Mouse (Mus musculus): ENCODE measurements at regions not wholly inside any gene's neighbourhood (a gene's known extent, or its start where the extent isn't known, plus 50 kb on each side); places are given as distances from the start of the nearest gene placed in this dataset.

DNA sequence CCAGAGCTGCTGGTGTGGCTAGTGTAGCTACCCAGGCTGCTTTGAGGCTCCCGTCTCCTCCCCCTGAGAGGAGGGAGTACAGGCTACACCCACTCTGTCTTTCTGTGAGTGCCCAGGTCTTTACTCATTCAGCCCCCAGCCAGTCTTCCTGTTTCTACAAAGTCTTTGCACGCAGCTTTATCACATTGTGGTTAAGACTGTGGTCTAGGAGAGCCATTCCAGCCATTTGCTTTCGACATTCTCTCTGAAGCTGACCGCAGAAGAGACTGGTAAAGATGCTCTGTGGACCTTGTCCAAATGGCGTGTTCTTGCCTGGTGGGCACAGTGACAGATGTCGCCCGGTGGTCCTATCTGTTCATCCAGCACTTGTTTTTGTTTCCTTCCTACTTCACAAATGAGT, 62.0 kb downstream of the Tpra1 start:
- DNase-seq (ENCODE audit: low spot score in 2 of 2) = no peak

DNA sequence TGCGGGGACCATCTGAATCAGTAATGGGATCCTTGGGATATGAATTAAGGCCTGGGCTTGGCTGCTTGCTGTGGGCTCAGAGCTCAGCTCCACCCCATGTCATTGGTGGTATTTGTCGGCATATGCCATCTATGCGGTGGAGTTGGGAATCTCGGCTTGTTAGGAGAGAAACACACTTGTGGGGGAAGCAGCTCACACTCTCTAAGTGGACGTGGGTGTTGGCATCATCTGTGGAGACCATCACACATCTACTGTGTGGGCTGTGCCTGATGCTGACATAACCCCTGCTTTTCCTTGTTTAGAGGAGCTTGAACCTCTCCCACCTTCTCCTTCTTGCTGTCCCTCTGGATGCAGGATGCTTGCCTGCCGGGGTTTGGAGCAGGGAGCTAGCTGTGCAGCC, 62.9 kb downstream of the Tpra1 start:
- DNase-seq (ENCODE audit: low spot score in 2 of 2) = no peak

DNA sequence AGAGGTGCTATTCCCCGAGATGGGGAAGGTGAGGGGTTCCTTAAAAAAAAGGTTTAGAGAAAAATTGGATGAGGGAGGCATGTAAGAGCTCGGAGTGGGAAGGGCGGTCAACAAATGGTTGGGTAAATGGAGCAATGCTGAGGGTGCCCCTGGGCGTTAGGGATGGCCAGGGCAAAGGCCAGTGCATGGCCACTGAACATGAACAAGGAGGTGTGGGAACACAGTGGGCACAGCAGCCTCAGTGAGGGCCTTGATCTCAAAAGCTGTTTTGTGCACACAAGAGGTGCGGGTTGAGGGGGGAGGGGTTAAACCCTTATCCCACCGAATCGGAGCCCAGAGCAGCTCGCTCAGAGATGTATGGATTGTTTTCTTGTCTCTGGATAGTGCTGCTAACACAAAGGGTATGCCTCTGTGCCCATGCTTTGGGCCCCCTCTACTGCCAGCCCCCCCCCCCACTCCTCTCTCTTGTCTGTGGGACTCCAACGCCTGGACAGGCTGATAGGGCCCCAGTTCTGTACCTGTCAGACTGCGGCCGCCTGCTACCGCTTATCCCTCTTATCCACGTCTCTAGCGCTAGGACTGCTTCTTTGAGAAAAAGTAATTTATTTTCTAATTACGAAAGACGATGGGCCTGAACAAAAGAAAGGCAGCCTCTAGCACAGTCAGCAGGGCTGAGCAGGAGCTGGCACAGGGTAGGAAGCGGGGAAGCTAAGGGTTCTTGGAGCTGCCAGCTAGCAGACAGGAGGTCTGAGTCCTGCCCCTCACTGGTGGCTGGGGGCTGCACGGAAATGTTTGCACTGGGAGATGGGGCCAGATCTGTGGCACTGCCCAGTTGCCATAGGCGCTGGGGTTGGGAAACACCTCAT, 63.5 kb downstream of the Tpra1 start:
- DNase-seq (ENCODE audit: low spot score in 2 of 2) = no peak

DNA sequence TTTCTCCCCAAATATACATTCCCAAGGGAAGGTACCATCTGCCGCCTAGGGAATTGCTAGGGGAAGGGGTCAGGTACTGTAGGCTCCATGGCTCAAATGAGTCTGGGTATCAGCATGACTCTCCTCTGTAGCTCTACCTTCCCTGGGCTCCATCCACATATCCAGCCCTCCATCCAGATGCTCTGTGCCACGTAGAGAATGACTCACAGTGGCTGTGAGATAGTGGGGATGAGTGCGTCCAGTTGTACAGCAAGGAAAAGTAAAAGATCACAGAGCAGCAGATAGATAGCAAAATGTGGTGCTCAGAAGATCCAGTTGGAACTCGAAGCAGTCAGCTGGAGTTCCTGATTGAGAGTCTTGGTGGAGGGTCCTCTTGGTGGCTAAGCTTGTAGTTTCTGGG, 64.5 kb downstream of the Tpra1 start:
- no peak for DNase-seq (ENCODE audit: low spot score in 2 of 2)

DNA sequence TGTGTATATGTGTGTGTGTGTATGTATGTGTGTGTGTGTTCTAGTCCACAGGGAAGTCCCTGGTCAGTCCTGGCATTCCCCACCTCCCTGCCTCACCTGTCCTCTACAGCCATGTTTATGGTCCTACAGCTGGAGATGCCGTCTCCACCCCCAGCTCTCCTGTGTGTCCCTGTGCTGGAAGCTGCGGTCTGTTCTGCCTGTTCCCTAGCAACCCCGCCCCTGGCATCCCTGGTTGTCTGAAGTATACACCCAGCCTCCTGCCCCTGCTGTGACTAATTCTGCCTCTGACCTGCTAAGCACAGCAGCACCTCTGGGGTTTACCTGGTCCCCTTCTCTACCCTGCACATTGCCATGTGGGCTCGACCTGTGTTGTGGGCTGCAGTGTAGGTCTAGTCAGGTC, 66.8 kb downstream of the Tpra1 start:
- no peak for DNase-seq (ENCODE audit: low spot score in 2 of 2)

DNA sequence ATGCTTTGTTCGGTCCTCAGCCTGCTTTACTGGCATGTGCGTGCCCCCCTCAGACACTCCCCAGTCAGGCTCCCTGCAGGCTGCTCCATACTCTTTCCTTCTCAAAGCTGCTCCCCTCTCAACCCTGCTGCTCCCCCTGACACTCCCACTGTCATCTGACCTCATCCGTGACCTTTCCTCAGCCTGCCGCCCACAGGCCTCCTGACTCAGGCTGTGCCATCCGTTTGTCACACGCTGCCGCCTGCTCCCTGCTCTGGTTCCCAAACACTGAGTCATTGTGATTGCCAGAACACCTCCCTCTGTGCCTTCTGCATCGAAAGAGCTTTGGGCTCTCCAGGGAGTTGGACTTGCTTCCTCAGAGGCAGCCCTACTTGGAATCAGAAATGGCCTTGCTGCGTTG, 69.7 kb downstream of the Tpra1 start:
- DNase-seq (ENCODE audit: low spot score in 2 of 2) = no peak

DNA sequence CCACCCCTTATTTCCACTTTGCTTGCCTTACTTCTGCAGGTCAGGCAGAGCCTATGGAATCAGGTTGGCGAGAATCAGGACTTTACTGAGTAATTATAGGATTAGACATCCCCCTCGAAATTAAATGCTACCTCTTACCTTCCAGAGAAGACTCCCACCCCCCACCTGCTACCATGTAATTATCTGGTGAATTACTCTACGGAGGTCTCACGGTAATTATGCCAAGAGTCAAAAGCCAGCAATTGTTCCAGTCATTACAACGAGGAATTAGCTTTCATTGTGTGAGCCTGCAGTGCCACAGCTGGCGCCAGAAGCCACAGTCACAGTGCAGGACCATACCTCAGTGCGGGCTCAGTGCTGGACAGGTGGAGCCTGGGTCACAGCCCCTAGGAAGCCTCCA, 72.4 kb downstream of the Tpra1 start:
- no peak for DNase-seq (ENCODE audit: low spot score in 2 of 2)

DNA sequence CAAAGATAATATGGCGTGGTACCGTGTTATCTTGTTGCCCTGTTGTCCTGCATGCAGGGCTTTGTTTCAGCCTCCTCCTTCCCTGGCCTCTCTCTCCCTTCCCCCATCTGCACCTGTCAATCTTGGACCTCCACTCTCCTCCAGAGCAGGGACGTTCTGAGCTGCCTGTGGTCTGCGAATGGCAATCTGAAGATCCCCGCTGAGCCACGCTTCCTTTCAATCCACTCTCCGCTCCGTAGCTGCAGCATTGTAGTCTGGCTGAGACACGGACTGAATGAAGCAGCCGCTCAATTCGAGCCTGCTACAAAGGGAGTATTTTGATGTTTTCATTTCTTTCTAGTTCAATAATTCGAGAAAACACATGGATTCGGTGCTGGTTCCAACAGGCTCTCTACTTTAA, 74.5 kb downstream of the Tpra1 start:
- no peak for DNase-seq (ENCODE audit: low spot score in 2 of 2)

DNA sequence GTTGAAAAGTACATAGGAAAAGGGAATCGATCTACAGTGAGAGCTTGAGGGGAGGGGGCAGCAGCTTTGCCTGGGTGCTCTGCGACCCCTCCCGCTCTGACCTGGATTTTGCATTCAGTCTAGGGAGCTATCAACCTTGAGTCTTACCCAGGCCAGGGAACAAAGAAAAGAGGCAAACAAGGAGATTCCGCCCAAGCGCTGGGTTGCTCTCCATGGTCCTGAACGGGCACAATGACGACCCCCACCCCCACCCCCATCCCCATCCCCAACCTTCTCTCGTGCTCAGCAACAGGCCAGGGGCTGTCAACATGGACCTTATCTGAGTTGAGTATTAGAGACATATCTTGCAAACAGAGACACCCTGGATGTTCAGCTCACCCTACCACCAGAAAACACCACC, 74.9 kb downstream of the Tpra1 start:
- DNase-seq (ENCODE audit: low spot score in 2 of 2) = no peak

DNA sequence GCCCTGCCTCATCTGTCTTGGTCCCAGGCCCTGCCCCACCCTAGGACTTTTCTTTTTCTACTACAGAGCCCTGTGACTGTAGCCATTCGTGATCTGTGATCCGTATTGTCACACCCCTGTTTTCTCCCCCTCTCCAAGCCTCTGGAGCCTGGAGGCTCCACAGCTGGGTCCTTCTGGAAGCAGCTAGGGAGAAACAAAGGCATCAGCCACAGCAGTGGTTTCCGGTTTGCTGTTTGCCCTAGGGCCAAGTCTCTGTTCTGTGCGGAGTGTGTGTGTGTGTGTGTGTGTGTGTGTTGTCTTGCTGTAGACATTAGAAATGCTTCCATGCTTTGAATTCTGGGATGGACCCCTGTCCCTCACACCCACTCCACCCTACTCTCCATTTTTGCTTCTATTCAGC, 76.9 kb downstream of the Tpra1 start:
- DNase-seq (ENCODE audit: low spot score in 2 of 2) = no peak

DNA sequence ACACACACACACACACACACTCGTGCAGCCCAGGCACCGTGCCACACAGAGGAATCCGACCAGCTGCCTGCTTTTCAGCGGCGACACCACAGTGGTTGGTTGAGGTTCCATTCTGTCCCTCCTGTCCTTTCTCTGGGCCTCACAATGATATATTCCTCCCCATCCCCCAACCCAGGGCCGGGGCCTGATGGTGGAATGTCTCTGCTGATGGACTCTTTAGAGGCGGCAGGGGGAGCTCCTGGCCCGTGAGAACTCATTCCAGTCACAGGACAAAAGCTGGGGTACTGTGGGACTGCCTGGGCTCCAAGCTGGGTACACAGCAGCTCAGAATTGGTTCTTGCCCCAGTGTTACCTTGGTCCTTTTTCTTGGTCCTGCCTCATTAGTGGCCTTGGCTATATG, 78.1 kb downstream of the Tpra1 start:
- DNase-seq (ENCODE audit: low spot score in 2 of 2) = peak in 1 of 2 experiments; percentile 20

DNA sequence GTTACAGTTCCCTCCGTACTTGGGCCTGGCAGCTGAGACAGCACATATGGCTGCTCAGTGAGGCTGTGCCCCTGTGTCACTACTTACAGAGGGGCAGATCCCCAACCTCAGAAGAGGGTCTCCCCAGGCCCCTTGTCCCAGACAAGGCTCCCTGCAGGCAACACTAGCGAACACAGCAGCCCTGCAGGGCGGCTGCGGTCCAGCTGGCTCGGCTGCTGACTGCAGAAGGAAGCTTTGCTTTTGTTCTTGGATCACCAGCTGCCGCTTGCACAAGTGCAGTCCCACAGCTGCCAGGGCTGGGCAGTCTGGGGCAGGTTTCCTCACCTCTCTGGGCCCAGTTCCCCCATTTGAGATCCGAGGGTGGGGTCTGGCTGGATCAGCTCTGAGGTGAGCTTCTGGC, 79.5 kb downstream of the Tpra1 start:
- no peak for DNase-seq (ENCODE audit: low spot score in 2 of 2)

DNA sequence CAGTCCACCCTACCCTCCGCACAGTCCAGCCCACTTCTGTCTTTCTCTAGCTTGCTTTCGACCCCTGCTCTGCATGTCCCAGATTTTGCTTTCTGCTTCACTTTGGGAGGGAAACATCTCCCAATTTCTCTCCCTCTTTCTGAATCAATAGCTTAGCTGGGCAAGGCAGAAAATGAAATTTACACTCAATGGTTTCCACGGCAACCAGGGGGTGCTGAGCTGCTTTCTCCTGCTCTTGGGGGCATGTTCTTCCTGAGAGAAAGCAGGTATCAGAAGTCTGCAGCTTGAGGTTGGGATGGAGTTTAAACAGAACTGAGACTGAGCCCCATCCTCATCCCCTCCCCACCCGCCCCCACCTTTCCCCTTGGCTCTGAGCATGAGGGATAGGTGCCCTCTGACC, 82.1 kb downstream of the Tpra1 start:
- no peak for DNase-seq (ENCODE audit: low spot score in 2 of 2)

DNA sequence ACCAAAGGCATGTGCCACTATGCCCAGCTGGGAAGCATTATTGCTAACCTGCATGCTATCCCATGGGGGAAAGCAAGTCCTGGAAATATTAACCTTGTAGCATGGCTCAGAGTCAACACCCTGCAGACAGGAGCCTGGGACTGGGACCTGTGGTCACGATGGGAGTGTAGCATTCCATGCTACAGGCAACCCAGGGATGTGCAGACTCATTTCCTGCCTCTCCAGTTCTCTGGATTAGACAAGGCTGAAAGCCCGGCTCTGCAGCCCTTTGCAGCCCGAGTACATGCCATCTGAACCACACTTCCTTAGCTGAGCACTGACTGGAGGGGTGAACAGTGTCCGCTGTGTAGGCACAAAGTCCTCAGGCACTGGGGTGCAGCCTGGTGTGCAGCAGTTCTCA, 82.8 kb downstream of the Tpra1 start:
- no peak for DNase-seq (ENCODE audit: low spot score in 2 of 2)

DNA sequence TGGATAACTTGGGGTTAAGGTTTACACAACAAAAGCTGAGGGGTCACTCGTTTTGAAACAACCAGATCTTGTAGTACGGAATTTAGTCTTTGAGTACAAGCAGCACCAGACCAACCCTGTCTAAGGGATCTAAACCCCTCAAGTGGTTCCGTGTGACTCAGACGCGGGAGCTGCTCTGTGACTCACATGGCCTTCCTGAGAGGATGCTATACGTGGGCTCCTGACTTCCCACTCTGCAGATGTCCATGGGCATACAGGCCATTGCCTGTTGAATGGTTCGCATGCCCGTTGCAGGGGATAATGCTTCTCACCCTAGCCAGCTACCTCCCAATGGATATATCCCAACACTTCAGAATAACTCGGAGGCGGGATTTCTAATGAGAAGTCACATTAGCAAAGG, 86.5 kb downstream of the Tpra1 start:
- no peak for DNase-seq (ENCODE audit: low spot score in 2 of 2)

DNA sequence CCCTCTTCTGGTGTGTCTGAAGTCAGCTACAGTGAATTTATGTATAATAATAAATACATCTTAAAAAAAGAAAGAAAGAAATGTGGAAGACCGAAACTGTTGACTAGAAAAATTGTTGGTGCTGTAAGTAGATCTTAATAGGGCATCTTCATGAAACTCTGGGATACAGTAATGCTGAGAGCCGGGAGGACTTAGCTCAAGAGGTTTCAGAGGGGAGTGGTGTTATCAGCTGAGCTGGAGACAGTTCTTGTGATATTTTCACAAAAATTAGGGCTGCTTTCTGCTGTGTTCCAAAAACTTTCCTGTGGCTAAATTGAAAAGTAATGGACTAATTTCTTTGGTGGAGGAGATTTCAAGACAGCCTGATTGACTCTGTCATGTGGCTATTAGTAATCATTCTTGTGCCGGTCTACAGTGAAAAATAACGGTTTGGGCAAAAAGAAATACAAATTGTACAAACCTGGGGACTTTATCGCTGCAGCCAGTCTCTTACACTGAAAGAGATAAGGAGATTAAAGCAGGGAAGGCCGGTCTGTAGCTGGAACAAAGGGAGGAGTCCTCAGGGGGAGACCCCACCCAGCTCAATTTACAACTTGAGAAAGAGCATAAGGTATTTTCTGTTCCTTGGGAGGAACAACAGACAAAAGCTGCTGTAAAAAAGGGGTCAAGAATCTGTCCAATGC, 87.7 kb downstream of the Tpra1 start:
- no peak for DNase-seq (ENCODE audit: low spot score in 2 of 2)

DNA sequence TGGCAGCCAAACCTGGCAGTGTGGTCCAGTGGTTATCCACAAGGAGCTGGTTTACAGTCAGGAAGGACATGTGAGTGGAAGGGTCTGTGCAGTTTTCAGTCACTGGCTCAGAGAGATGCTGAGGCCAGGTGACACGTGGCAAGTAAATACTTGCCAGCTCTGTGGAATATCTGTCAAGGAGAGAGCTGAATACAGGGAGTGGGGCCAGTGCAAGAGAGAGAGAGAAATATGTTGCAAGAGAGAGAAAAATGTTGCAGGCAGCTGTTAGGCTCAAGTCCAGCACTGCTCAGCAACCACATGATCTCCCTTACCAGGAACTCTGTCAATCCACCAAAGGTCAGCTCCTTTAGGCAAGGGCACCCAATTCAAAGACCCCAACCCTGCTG, 88.2 kb downstream of the Tpra1 start:
- no peak for DNase-seq (ENCODE audit: low spot score in 2 of 2)

DNA sequence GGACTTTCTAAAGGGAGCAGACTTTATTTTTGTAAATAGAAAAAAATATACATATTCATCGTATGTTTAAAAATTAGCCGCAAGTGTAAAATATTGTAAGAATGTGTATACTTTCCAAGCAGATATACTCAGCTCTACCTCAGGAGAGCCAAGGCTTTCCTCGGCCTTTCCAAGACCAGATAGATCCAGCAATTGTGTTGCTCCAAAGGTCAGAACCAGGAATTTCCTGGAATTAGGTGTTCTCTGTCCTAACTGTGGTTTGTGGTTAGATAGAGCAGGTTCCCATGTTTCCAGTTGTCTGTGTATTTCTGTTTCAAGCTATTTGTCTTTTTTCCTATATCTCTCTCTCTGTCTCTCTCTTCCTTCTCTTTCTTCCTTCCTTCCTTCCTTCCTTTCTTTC, 93.0 kb downstream of the Tpra1 start:
- no peak for DNase-seq (ENCODE audit: low spot score in 2 of 2)

DNA sequence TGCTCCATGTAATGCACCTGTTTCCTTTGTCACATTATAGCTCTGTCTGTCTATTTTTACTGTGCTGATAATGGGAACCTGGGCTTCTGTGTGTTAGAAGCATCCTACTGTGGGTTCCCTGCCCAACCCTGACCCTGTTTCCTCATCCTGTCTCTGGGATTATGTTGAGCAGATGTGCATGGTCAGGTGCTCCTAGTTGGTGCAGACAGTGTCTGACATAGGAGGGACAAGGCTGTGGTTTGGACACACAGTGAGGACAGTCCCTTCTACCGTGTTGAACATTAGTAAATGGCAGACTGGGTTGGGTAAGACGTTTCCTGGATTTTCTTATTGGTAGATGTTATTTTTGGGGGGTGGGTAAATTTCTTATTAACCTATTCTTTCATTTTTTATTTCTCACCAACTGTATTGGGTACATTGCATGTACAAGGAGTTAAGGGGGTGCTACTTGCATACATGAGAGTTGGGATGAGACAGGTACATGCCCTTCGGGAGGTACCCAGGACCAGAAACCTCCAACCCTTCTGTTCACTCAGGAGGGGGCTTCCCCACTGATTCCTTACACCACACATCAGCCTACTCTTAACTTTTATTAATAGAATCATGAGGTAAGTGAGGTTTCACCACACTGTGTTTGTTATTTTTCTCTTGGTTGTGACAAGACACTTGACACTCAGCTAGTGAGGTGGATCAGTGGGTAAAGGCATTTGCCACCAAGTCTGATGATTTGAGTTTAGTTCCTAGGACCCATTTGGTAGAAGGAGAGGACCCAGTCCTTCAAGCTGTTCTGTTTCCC, 97.1 kb downstream of the Tpra1 start:
- DNase-seq (ENCODE audit: low spot score in 2 of 2) = no peak

DNA sequence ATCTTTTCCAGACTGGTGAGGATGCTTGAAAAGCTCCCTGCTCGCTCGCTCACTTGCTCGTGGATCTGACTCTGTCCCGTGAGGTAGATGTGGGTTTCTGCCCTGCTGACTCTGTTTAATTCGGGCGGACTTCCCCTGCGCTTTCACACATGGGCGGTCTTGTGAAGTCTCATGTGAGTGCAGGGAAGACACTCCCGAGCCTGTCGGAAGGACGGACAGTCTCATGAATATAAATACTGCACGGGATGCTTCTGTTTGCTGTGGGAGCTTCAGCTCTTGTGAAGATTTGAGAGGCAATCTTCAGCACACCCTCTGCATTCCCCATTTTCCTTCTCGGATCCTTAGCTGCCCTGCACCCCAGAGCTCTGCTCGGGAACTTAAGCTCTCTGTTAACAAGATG, 98.3 kb downstream of the Tpra1 start:
- DNase-seq (ENCODE audit: low spot score in 2 of 2) = no peak

DNA sequence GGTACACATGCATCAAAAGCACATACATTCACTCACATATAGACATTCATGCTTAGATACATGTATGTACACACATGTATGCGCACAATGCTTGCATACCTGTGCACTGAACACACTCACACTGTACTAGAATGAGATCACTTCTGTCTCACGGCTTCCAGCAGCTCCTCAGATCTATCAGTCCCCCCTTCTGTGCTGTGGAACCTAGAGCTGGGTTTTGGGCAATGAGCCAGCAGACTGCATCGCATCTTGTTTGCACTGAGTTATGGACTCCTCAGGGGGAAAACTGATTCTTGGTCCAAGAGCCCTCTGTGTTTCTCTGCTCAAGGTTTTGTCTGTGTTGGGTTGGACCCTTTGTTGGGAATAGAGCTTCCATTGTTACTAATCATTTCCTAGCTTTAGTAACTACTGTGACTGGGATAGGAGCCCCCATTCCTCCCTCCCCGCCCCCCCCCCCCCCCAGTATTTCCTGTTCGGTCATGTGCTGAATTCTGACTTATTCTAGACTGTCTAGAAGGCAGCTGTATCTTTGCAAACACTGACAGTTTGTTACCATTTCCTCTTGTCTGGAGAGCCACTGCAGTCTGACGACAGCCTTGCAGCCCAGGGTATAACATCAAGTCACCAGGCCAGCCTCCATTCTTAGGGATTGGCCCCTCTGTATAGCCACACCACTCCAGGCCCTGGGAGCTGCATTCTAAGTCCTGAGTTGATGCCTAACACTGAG, 101.3 kb downstream of the Tpra1 start:
- no peak for DNase-seq (ENCODE audit: low spot score in 2 of 2)

DNA sequence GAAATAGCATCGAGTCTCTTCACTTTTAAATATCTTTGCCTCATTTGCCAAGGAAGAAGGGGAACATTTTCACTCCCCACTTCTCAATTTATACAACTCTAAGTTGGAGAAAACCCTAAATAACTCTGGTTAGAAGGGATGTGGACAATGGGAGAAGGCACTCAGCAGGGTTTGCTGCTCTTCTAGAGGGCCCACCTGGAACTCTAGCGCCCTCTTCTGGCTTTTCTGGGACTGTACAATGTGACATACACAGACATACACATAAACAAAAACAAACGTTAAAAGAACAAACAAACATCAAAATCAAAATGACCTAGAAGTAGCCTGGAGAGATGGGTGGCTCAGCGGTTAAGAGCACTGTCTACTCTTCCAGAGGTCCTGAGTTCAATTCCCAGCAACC, 103.0 kb downstream of the Tpra1 start:
- no peak for DNase-seq (ENCODE audit: low spot score in 2 of 2)
